Mouse (Mus musculus): ENCODE data around the gene Snn. TPM values are rescaled to one million over a fixed set of nuclear protein-coding genes. Genes with fewer than 3 reads are reported as not detected.

Gene Snn
- polyA plus RNA-seq, 1 experiment from 2014 or later: 43.4 TPM

- no peak overlapping the region for H3K27ac ChIP-seq (replicated peaks)
- no peak for ATAC-seq (ENCODE audit: insufficient number of reproducible peaks, low FRiP score, low TSS enrichment, low read depth)
- H3K9me3 ChIP-seq (replicated peaks): no peaks in the 10 kb centered on the region
- H3K4me2 ChIP-seq (replicated peaks): no peak overlapping the region
- no peak overlapping the region for H3K4me3 ChIP-seq (replicated peaks)
- H3K4me1 ChIP-seq: peaks cover 1% of the 10 kb centered on the region; the same call in 1 of the 2 replicates
- WGBS: 86% methylated on average over 2 of the region's 2 CpGs
- H3K27me3 ChIP-seq: no peaks in the 10 kb centered on the region
- H3K9ac ChIP-seq: no peak overlapping the region
- H3K36me3 ChIP-seq: no peaks in the 10 kb centered on the region
These were observed 10.5 kb upstream of the Snn start for GRCm38 (mm10) chr16:11050226-11050625.

GRCm38 (mm10) chr16:11051134-11051533 is 9.6 kb upstream of the Snn start:
- no peak for ATAC-seq (ENCODE audit: insufficient number of reproducible peaks, low FRiP score, low TSS enrichment, low read depth)
- H3K36me3 ChIP-seq: no peaks in the 10 kb centered on the region
- H3K4me3 ChIP-seq (replicated peaks): no peak overlapping the region
- H3K27me3 ChIP-seq: no peaks in the 10 kb centered on the region
- no peak overlapping the region for H3K27ac ChIP-seq (replicated peaks)
- no peak overlapping the region for H3K9ac ChIP-seq
- 81% methylated on average over 11 of the region's 11 CpGs for WGBS
- H3K4me1 ChIP-seq: peaks cover 9% of the 10 kb centered on the region
- no peak overlapping the region for H3K4me2 ChIP-seq (replicated peaks)
- H3K9me3 ChIP-seq (replicated peaks): no peaks in the 10 kb centered on the region

GRCm38 (mm10) chr16:11054409-11054808 is 6.3 kb upstream of the Snn start:
- 66% methylated on average over 6 of the region's 6 CpGs for WGBS

GRCm38 (mm10) chr16:11054871-11055270 is 5.9 kb upstream of the Snn start:
- H3K4me3 ChIP-seq (replicated peaks): no peak overlapping the region
- ATAC-seq (ENCODE audit: insufficient number of reproducible peaks, low FRiP score, low TSS enrichment, low read depth): peak; percentile 37; the same call in 1 of the 2 replicates
- H3K27ac ChIP-seq (replicated peaks): no peak overlapping the region
- 84% methylated on average over 6 of the region's 6 CpGs for WGBS
- no peaks in the 10 kb centered on the region for H3K27me3 ChIP-seq
- no peak overlapping the region for H3K4me2 ChIP-seq (replicated peaks)
- H3K9ac ChIP-seq: no peak overlapping the region
- H3K36me3 ChIP-seq: no peaks in the 10 kb centered on the region
- peaks cover 14% of the 10 kb centered on the region for H3K4me1 ChIP-seq
- H3K9me3 ChIP-seq (replicated peaks): no peaks in the 10 kb centered on the region

More at GRCm38 (mm10) chr16:11054409-11054808, 6.3 kb upstream of the Snn start:
- no peak overlapping the region for H3K4me2 ChIP-seq (replicated peaks)
- H3K27ac ChIP-seq (replicated peaks): no peak overlapping the region
- no peak overlapping the region for H3K4me3 ChIP-seq (replicated peaks)
- H3K36me3 ChIP-seq: no peaks in the 10 kb centered on the region
- H3K4me1 ChIP-seq: peaks cover 14% of the 10 kb centered on the region
- H3K9ac ChIP-seq: no peak overlapping the region
- no peak for ATAC-seq (ENCODE audit: insufficient number of reproducible peaks, low FRiP score, low TSS enrichment, low read depth)
- H3K9me3 ChIP-seq (replicated peaks): no peaks in the 10 kb centered on the region
- no peaks in the 10 kb centered on the region for H3K27me3 ChIP-seq

GRCm38 (mm10) chr16:11055916-11056315 is 4.8 kb upstream of the Snn start:
- H3K4me1 ChIP-seq: peaks cover 14% of the 10 kb centered on the region
- ATAC-seq (ENCODE audit: insufficient number of reproducible peaks, low FRiP score, low TSS enrichment, low read depth): no peak
- H3K9me3 ChIP-seq (replicated peaks): no peaks in the 10 kb centered on the region
- no peak overlapping the region for H3K9ac ChIP-seq
- WGBS: 38% methylated on average over 5 of the region's 5 CpGs
- H3K27me3 ChIP-seq: no peaks in the 10 kb centered on the region
- no peak overlapping the region for H3K4me2 ChIP-seq (replicated peaks)
- H3K4me3 ChIP-seq (replicated peaks): no peak overlapping the region
- H3K27ac ChIP-seq (replicated peaks): peak overlapping the region; percentile 28; the same call in 1 of the 2 replicates
- no peaks in the 10 kb centered on the region for H3K36me3 ChIP-seq

- 17% methylated on average over 13 of the region's 13 CpGs for WGBS
- no peak overlapping the region for H3K4me3 ChIP-seq (replicated peaks)
- H3K36me3 ChIP-seq: no peaks in the 10 kb centered on the region
- H3K27ac ChIP-seq (replicated peaks): peak overlapping the region; percentile 85
- peak; percentile 52 for ATAC-seq (ENCODE audit: insufficient number of reproducible peaks, low FRiP score, low TSS enrichment, low read depth)
- H3K4me2 ChIP-seq (replicated peaks): 0 out of 2 replicates have a peak overlapping the region, but pooled peaks have one; percentile 10
- H3K9ac ChIP-seq: 0 out of 2 replicates have a peak overlapping the region, but pooled peaks have one; percentile 15
- H3K27me3 ChIP-seq: no peaks in the 10 kb centered on the region
- H3K9me3 ChIP-seq (replicated peaks): no peaks in the 10 kb centered on the region
- peaks cover 34% of the 10 kb centered on the region for H3K4me1 ChIP-seq
These were observed 2.3 kb downstream of the Snn start for GRCm38 (mm10) chr16:11062794-11063721.

- Histone ChIP-seq H3K9me3 (replicated peaks) (no peaks in the 10 kb centered on the region), H3K36me3 (no peaks in the 10 kb centered on the region), H3K27ac (replicated peaks) (no peak overlapping the region), H3K4me1 (peaks cover 47% of the 10 kb centered on the region), H3K4me2 (replicated peaks) (no peak overlapping the region), H3K9ac (no peak overlapping the region), H3K27me3 (no peaks in the 10 kb centered on the region), H3K4me3 (replicated peaks) (no peak overlapping the region)
- ATAC-seq (ENCODE audit: insufficient number of reproducible peaks, low FRiP score, low TSS enrichment, low read depth): no peak
- WGBS: 93% methylated on average over 4 of the region's 4 CpGs
These were observed 3.6 kb downstream of the Snn start for GRCm38 (mm10) chr16:11064341-11064740.

GRCm38 (mm10) chr16:11064742-11065141 is 4.0 kb downstream of the Snn start:
- Histone ChIP-seq H3K9me3 (replicated peaks) (no peaks in the 10 kb centered on the region), H3K4me1 (peaks cover 51% of the 10 kb centered on the region), H3K27ac (replicated peaks) (no peak overlapping the region), H3K4me2 (replicated peaks) (no peak overlapping the region), H3K36me3 (no peaks in the 10 kb centered on the region), H3K27me3 (no peaks in the 10 kb centered on the region), H3K9ac (no peak overlapping the region), H3K4me3 (replicated peaks) (no peak overlapping the region)
- ATAC-seq (ENCODE audit: insufficient number of reproducible peaks, low FRiP score, low TSS enrichment, low read depth): no peak
- 85% methylated on average over 6 of the region's 6 CpGs for WGBS

GRCm38 (mm10) chr16:11065431-11065830 is 4.7 kb downstream of the Snn start:
- Histone ChIP-seq H3K9me3 (replicated peaks) (no peaks in the 10 kb centered on the region), H3K36me3 (no peaks in the 10 kb centered on the region), H3K9ac (0 out of 2 replicates have a peak overlapping the region, but pooled peaks have one; percentile 33), H3K4me3 (replicated peaks) (peak overlapping the region; percentile 89), H3K27me3 (no peaks in the 10 kb centered on the region), H3K27ac (replicated peaks) (peak overlapping the region; percentile 80), H3K4me1 (peaks cover 57% of the 10 kb centered on the region), H3K4me2 (replicated peaks) (peak overlapping the region; percentile 67)
- no peak for ATAC-seq (ENCODE audit: insufficient number of reproducible peaks, low FRiP score, low TSS enrichment, low read depth)
- 57% methylated on average over 5 of the region's 5 CpGs for WGBS

GRCm38 (mm10) chr16:11066029-11066832 is 5.5 kb downstream of the Snn start, which contains the start of gene Litaf:
Litaf (minus strand) TSS chr16:11066157.
- no peaks in the 10 kb centered on the region for H3K27me3 ChIP-seq
- H3K36me3 ChIP-seq: peaks cover 3% of the 10 kb centered on the region; the same call in 1 of the 2 replicates
- H3K4me2 ChIP-seq (replicated peaks): peak within 1 kb of the TSS; percentile 67
- H3K4me1 ChIP-seq: peaks cover 63% of the 10 kb centered on the region
- WGBS: under 1% methylated on average over 75 of the region's 78 CpGs
- peak within 1 kb of the TSS; percentile 89 for H3K4me3 ChIP-seq (replicated peaks)
- ATAC-seq (ENCODE audit: insufficient number of reproducible peaks, low FRiP score, low TSS enrichment, low read depth): peak; percentile 96
- peak within 1 kb of the TSS; percentile 93 for H3K27ac ChIP-seq (replicated peaks)
- peak within 1 kb of the TSS; percentile 90 for H3K9ac ChIP-seq
- no peaks in the 10 kb centered on the region for H3K9me3 ChIP-seq (replicated peaks)

- peak overlapping the region; percentile 67 for H3K4me2 ChIP-seq (replicated peaks)
- peak overlapping the region; percentile 89 for H3K4me3 ChIP-seq (replicated peaks)
- peak; percentile 7; the same call in 1 of the 2 replicates for ATAC-seq (ENCODE audit: insufficient number of reproducible peaks, low FRiP score, low TSS enrichment, low read depth)
- peak overlapping the region; percentile 93 for H3K27ac ChIP-seq (replicated peaks)
- H3K36me3 ChIP-seq: peaks cover 9% of the 10 kb centered on the region
- H3K9ac ChIP-seq: peak overlapping the region; percentile 90
- no peaks in the 10 kb centered on the region for H3K27me3 ChIP-seq
- H3K9me3 ChIP-seq (replicated peaks): no peaks in the 10 kb centered on the region
- under 1% methylated on average over 22 of the region's 22 CpGs for WGBS
- H3K4me1 ChIP-seq: peaks cover 64% of the 10 kb centered on the region
These were observed 6.1 kb downstream of the Snn start for GRCm38 (mm10) chr16:11066833-11067191.
